Mouse (Mus musculus): ENCODE measurements around the gene Cyp4a31. TPM values are rescaled to one million over a fixed set of nuclear protein-coding genes. Genes with fewer than 3 reads are reported as not detected.
"Not testable (repeated sequence)": the region's sequence is repeated elsewhere in the genome, so short reads cannot be mapped to it uniquely, and the experiment has no call there.

Gene Cyp4a31
- polyA plus RNA-seq (2015; fragmentation: Nextera tagmentation; extraction: Ambion mirVana): not detected in 2 replicates

- Histone ChIP-seq H3K27ac (no peak within 1 kb of the TSS), H3K4me3 (replicated peaks) (no peak within 1 kb of the TSS), H3K4me1 (no peaks in the 10 kb centered on the region), H3K9ac (no peak within 1 kb of the TSS), H3K4me2 (no peak within 1 kb of the TSS), H3K9me3 (no peaks in the 10 kb centered on the region), H3K27me3 (replicated peaks) (no peaks in the 10 kb centered on the region), H3K36me3 (no peaks in the 10 kb centered on the region)
- 80% methylated on average over 3 of the region's 3 CpGs for WGBS
- no peak for ATAC-seq (ENCODE audit: insufficient read depth, low FRiP score, low read depth)
These were observed at the start of gene Cyp4a31 for GRCm38 (mm10) chr4:115563401-115563800. TSS of gene Cyp4a31 (plus strand) at chr4:115563649.

- not testable (repeated sequence) for H3K4me1 ChIP-seq; H3K4me2 ChIP-seq; H3K27ac ChIP-seq; H3K9ac ChIP-seq; H3K4me3 ChIP-seq (replicated peaks); ATAC-seq (ENCODE audit: insufficient read depth, low FRiP score, low read depth); H3K27me3 ChIP-seq (replicated peaks); H3K9me3 ChIP-seq; H3K36me3 ChIP-seq
These were observed 49.5 kb upstream of the Cyp4a31 start for GRCm38 (mm10) chr4:115513964-115514363.

- WGBS: 77% methylated on average over 5 of the region's 5 CpGs
- not testable (repeated sequence) for ATAC-seq (ENCODE audit: insufficient read depth, low FRiP score, low read depth); H3K36me3 ChIP-seq
These were observed 45.4 kb upstream of the Cyp4a31 start, which contains the start of gene Cyp4a10 for GRCm38 (mm10) chr4:115518000-115518399. TSS of gene Cyp4a10 (plus strand) at chr4:115518264.

GRCm38 (mm10) chr4:115519444-115519843, 44.0 kb upstream of the Cyp4a31 start:
- Histone ChIP-seq H3K9me3 (no peaks in the 10 kb centered on the region), H3K27ac (no peak overlapping the region), H3K4me2 (no peak overlapping the region), H3K4me1 (no peaks in the 10 kb centered on the region), H3K27me3 (replicated peaks) (no peaks in the 10 kb centered on the region), H3K36me3 (no peaks in the 10 kb centered on the region), H3K4me3 (replicated peaks) (no peak overlapping the region), H3K9ac (no peak overlapping the region)
- no peak for ATAC-seq (ENCODE audit: insufficient read depth, low FRiP score, low read depth)
- 74% methylated on average over 4 of the region's 4 CpGs for WGBS

More at GRCm38 (mm10) chr4:115518000-115518399, 45.4 kb upstream of the Cyp4a31 start, which contains the start of gene Cyp4a10:
- H3K9me3 ChIP-seq; H3K27ac ChIP-seq; H3K4me1 ChIP-seq; H3K9ac ChIP-seq; H3K4me2 ChIP-seq; H3K27me3 ChIP-seq (replicated peaks); H3K4me3 ChIP-seq (replicated peaks): not testable (repeated sequence)

GRCm38 (mm10) chr4:115521766-115522165, 41.7 kb upstream of the Cyp4a31 start:
- no peaks in the 10 kb centered on the region for H3K4me1 ChIP-seq
- H3K4me3 ChIP-seq (replicated peaks): no peak overlapping the region
- no peak overlapping the region for H3K9ac ChIP-seq
- no peaks in the 10 kb centered on the region for H3K36me3 ChIP-seq
- no peak for ATAC-seq (ENCODE audit: insufficient read depth, low FRiP score, low read depth)
- no peaks in the 10 kb centered on the region for H3K27me3 ChIP-seq (replicated peaks)
- H3K27ac ChIP-seq: no peak overlapping the region
- no peak overlapping the region for H3K4me2 ChIP-seq
- WGBS: 97% methylated on average over 2 of the region's 2 CpGs
- H3K9me3 ChIP-seq: no peaks in the 10 kb centered on the region

- ATAC-seq (ENCODE audit: insufficient read depth, low FRiP score, low read depth): no peak
These were observed 18.3 kb upstream of the Cyp4a31 start for GRCm38 (mm10) chr4:115545101-115545500.

GRCm38 (mm10) chr4:115546141-115546828, 17.2 kb upstream of the Cyp4a31 start:
- no peaks in the 10 kb centered on the region for H3K9me3 ChIP-seq
- H3K9ac ChIP-seq: no peak overlapping the region
- H3K4me1 ChIP-seq: no peaks in the 10 kb centered on the region
- no peak overlapping the region for H3K4me3 ChIP-seq (replicated peaks)
- no peaks in the 10 kb centered on the region for H3K36me3 ChIP-seq
- no peak overlapping the region for H3K4me2 ChIP-seq
- ATAC-seq (ENCODE audit: insufficient read depth, low FRiP score, low read depth): no peak
- no peaks in the 10 kb centered on the region for H3K27me3 ChIP-seq (replicated peaks)
- H3K27ac ChIP-seq: no peak overlapping the region
- WGBS: 58% methylated on average over 2 of the region's 2 CpGs

More at GRCm38 (mm10) chr4:115545101-115545500, 18.3 kb upstream of the Cyp4a31 start:
- no peaks in the 10 kb centered on the region for H3K36me3 ChIP-seq
- H3K4me3 ChIP-seq (replicated peaks): no peak overlapping the region
- H3K4me1 ChIP-seq: no peaks in the 10 kb centered on the region
- WGBS: 40% methylated on average over 1 of the region's 1 CpGs
- H3K9ac ChIP-seq: no peak overlapping the region
- H3K9me3 ChIP-seq: no peaks in the 10 kb centered on the region
- no peaks in the 10 kb centered on the region for H3K27me3 ChIP-seq (replicated peaks)
- no peak overlapping the region for H3K27ac ChIP-seq
- H3K4me2 ChIP-seq: no peak overlapping the region

GRCm38 (mm10) chr4:115552726-115553125, 10.7 kb upstream of the Cyp4a31 start:
- no peak overlapping the region for H3K27ac ChIP-seq
- WGBS: 90% methylated on average over 3 of the region's 3 CpGs
- no peaks in the 10 kb centered on the region for H3K9me3 ChIP-seq
- H3K27me3 ChIP-seq (replicated peaks): no peaks in the 10 kb centered on the region
- no peaks in the 10 kb centered on the region for H3K4me1 ChIP-seq
- H3K36me3 ChIP-seq: no peaks in the 10 kb centered on the region
- H3K9ac ChIP-seq: no peak overlapping the region
- ATAC-seq (ENCODE audit: insufficient read depth, low FRiP score, low read depth): no peak
- H3K4me3 ChIP-seq (replicated peaks): no peak overlapping the region
- no peak overlapping the region for H3K4me2 ChIP-seq

GRCm38 (mm10) chr4:115555513-115555912, 7.9 kb upstream of the Cyp4a31 start:
- 38% methylated on average over 2 of the region's 2 CpGs for WGBS
- H3K27ac ChIP-seq: no peak overlapping the region

GRCm38 (mm10) chr4:115557861-115558561, 5.4 kb upstream of the Cyp4a31 start:
- Histone ChIP-seq H3K4me1 (no peaks in the 10 kb centered on the region), H3K4me2 (no peak overlapping the region), H3K27me3 (replicated peaks) (no peaks in the 10 kb centered on the region), H3K4me3 (replicated peaks) (no peak overlapping the region), H3K9ac (no peak overlapping the region), H3K36me3 (no peaks in the 10 kb centered on the region), H3K27ac (no peak overlapping the region), H3K9me3 (no peaks in the 10 kb centered on the region)
- ATAC-seq (ENCODE audit: insufficient read depth, low FRiP score, low read depth): no peak
- WGBS: 64% methylated on average over 4 of the region's 4 CpGs

More at GRCm38 (mm10) chr4:115555513-115555912, 7.9 kb upstream of the Cyp4a31 start:
- no peak overlapping the region for H3K9ac ChIP-seq
- H3K4me1 ChIP-seq: no peaks in the 10 kb centered on the region
- no peak overlapping the region for H3K4me3 ChIP-seq (replicated peaks)
- no peaks in the 10 kb centered on the region for H3K36me3 ChIP-seq
- no peaks in the 10 kb centered on the region for H3K27me3 ChIP-seq (replicated peaks)
- no peak overlapping the region for H3K4me2 ChIP-seq
- H3K9me3 ChIP-seq: no peaks in the 10 kb centered on the region
- no peak for ATAC-seq (ENCODE audit: insufficient read depth, low FRiP score, low read depth)

GRCm38 (mm10) chr4:115561236-115561635, 2.2 kb upstream of the Cyp4a31 start:
- not testable (repeated sequence) for H3K9ac ChIP-seq; H3K36me3 ChIP-seq; H3K9me3 ChIP-seq; ATAC-seq (ENCODE audit: insufficient read depth, low FRiP score, low read depth); H3K27ac ChIP-seq; H3K27me3 ChIP-seq (replicated peaks); H3K4me2 ChIP-seq; H3K4me1 ChIP-seq; H3K4me3 ChIP-seq (replicated peaks)
- 75% methylated on average over 5 of the region's 5 CpGs for WGBS

GRCm38 (mm10) chr4:115564469-115565225, 1.2 kb downstream of the Cyp4a31 start:
- H3K9ac ChIP-seq; H3K4me1 ChIP-seq; ATAC-seq (ENCODE audit: insufficient read depth, low FRiP score, low read depth); H3K4me3 ChIP-seq (replicated peaks); H3K27ac ChIP-seq; H3K36me3 ChIP-seq; H3K27me3 ChIP-seq (replicated peaks); H3K4me2 ChIP-seq; H3K9me3 ChIP-seq: not testable (repeated sequence)
- WGBS: 64% methylated on average over 6 of the region's 6 CpGs

All from stomach, embryonic 15.5 days (tissue).